Mouse (Mus musculus): ENCODE measurements around the gene Gpr108.

DNA sequence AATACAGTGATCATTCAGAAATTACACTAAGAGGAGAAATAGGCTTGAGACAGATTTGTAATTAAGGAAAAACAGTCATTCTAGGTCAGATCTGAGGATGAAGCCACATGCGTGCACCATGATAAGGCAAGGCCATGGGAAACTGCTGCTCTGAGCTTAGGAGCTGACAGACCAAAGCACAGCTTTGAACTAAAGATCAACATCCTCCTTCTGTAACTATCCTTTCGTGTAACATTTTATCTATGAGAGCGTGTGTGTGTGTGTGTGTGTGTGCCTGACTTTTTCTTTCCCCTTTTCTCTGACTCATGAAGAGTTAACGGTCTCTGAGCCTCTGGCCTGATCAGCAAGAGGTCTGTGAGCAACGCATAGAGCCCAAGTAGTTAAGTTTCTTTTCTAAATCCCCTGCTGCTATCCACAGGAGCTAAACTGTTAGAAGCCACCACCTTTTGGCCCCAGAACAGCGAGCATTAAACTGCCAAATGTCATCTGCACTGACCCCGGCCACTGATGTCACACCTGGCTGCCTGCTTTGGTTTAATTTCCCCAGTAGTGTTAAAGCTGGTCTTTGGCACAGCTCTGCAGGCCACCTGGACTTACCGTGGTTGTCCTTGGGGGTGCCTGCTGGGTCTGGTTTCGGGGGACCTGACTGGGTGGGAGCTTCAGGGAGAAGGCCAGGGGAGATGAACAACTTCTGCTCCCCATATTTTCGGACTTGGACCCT, 4.4 kb downstream of the Gpr108 start:
- TF ChIP-seq CTCF (IDR thresholded peaks at IDR 0.05; ENCODE audit: low read depth) (no peak), EP300 (IDR thresholded peaks at IDR 0.05; ENCODE audit: low read depth) (no peak)
